Mouse (Mus musculus): ENCODE results near the gene Ppm1h.

Ppm1h gene

DNA sequence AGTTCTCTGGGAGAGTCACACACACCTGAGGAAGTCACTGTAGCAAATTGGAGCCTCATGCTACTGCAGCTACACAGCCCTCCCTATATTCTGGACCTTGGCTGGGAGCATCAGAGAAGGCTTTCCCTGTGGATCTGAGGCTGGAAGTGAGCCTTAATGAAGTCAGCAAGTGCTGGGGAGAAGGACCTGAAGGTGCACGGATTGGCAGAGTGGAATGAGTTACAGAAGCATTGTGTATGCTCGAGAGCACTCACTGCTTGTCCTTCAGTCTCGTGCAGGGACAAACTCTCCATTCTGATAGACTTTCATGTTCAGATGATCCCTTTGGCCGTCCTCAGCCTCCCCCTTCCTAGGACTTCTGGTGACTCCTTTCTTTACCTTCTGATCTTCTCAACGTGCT is 26.3 kb downstream of the Ppm1h start:
- DNase-seq = no peak

GRCm38 (mm10) chr10:122705457-122705856 is 26.9 kb downstream of the Ppm1h start:
- no peak for DNase-seq

- DNase-seq = no peak
Measured at GRCm38 (mm10) chr10:122711381-122711811, 32.8 kb downstream of the Ppm1h start.

DNA sequence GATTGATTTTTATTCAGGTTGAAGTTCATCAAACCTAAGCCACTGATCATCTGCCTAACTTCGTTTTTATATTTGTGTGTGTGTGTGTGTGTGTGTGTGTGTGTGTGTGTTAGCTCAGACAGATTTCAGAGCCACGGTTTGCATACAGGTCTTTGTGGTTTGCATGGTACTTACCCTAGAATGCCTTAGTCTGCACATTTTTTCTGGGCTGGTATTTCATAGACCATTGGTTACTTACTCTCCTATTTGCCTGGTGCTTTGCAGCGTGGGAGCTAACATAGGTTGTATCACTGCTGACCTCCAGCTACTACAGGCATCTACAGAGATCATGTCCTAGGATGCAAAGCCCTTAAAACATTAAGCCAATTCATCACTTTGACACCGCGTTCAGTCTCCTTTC is 33.7 kb downstream of the Ppm1h start:
- no peak for DNase-seq

DNA sequence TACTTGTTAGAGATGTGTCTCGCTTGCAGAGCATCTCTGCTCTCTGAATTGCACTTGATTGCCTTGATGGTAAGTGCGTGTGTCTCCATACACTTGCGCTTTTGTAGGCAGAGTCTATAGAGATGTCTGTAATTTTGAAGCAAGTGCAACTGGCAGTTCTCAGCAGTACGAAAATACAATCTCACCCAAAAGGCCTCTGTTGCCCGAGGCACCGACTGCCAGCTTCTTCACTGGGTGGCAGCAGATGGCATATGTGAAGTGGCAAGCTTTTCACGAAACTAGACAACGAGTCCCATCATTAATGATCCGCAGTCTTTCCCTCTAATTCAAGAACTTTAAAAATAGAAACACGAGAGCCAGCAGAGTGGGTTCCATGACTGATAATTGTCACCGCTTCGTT is 37.3 kb downstream of the Ppm1h start:
- no peak for DNase-seq

DNA sequence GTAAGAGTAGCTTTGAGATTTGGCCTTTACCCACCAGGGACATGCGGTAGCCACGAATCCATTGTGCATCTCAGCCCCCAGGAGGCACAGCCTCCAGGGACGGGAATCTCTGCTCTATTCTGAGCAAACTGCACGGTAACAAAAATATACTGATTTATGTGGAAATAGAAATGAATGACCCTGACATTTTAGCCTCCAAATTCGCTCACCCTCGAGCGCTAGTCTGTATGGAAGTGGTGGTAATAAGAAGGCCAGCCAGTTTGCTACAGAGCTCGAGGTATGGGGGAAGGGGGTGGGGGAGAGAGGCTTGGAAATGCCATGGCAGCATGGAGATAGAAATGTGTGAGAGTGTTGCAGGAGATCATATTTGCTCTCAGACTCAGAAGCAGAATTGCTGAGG is 37.7 kb downstream of the Ppm1h start:
- no peak for DNase-seq

DNA sequence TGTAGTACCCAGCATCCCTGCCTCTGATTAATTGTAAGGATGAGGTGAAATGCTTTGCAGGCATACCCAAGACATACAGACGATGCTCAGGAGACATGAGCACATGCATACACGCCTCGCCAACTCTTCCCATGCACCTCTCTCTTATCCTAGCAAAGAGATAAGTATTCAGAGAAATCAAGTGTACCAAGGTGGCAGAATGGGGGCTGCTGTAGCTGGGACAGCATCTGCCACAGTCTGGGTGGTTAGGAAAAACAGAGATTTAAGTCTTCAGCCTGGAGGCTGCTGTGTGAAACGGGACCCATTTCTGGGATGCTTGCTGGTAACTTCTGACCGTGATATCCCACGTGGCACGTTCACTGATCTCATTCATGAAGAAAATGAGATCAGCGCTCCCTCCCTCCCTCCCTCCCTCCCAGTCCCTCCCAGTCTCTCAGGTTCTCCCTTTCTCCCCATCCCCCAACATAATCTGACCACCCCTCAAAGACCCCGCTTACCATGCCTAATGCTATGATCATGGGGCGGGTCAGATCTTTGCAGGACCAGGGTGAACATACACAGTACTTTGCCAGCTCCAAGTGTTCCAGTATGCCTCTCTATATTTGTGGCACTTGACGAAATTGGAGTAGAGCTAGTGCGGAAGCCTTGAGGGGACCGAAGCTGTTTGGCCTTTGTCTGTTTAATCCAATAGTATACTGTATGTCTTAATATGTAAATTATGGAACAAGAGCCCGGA is 38.3 kb downstream of the Ppm1h start:
- DNase-seq = no peak

- DNase-seq = no peak
Measured at GRCm38 (mm10) chr10:122717754-122718415, 39.3 kb downstream of the Ppm1h start.

DNA sequence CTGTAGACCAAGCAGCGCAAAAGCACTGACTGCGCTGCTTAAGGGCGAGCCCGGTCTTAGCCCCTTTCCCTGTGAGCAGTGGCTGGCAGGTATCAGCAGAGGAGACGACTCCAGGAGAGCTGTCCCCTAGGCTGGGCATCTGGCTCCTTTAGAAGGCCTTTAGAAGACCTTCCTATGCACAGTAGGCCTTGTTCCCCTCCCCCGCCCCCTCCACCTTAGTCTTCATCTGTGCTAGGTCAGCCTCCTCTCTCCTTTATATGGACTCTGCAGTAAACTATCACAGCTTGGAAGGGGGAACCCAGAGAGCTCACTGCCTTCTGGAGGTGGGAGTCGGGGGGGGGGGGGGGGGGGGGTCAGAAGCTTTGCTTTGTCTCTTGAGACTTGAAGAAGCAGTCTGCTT is 40.4 kb downstream of the Ppm1h start:
- no peak for DNase-seq

- no peak for DNase-seq
Measured at GRCm38 (mm10) chr10:122722111-122722510, 43.5 kb downstream of the Ppm1h start.

DNA sequence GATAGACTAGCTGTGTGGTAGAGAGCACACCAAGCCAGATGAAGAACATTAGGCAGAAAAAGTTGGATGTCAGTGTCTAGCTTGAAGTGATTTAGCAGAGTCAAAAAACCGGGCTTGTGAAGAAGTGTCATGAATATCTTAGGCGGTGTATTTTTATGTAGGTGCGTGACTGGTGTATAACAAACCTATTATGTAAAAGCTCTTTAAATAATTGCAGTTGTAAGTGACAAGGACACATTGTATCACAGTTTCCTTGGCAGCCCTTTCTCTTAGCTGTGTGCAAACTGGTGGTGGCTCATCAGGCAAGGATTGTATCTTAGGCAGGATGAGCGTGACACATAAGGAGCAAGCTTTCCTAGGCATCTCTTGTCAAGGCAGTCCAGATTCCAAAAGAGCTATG is 46.1 kb downstream of the Ppm1h start:
- DNase-seq = no peak

- DNase-seq = no peak
Measured at GRCm38 (mm10) chr10:122727228-122727627, 48.7 kb downstream of the Ppm1h start.

DNA sequence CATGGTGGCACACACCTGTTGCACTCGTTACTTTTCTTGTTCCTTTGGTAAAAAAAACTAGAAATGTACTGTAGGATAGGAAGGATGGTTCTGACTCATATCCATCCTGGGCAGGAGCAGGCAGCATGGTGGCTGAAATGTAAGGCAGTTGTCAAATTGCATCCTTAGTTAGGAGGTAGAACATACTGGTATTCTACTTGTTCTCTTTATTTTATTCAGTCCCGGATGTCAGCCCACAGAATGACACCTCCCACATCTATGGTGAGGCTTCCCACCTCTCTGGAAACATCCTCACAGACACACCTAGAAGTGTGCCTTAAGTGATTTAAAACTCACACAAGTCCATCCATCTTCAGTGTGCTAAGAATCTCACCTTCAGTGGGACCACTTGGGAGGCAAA is 49.6 kb downstream of the Ppm1h start:
- DNase-seq = no peak

DNA sequence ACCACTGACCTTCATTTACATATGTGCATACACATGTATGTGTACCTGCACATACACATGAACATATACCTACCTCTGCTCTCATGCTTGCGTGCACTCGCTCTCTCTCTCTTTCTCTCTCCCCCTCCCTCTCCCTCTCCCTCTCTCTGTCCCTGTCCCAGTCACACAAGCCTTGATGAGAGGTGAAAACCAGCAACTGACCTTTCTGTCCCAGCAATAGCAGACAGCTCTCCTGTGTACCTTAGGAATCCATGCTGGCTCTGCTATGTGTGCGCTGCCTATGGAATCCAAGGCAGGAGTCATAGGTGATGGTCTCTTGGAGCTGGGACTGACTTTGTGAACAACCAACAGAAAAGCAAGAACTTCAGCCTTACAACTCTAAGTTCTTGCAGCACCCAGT is 53.6 kb downstream of the Ppm1h start:
- no peak for DNase-seq

GRCm38 (mm10) chr10:122734521-122734920 is 56.0 kb downstream of the Ppm1h start:
- no peak for DNase-seq

DNA sequence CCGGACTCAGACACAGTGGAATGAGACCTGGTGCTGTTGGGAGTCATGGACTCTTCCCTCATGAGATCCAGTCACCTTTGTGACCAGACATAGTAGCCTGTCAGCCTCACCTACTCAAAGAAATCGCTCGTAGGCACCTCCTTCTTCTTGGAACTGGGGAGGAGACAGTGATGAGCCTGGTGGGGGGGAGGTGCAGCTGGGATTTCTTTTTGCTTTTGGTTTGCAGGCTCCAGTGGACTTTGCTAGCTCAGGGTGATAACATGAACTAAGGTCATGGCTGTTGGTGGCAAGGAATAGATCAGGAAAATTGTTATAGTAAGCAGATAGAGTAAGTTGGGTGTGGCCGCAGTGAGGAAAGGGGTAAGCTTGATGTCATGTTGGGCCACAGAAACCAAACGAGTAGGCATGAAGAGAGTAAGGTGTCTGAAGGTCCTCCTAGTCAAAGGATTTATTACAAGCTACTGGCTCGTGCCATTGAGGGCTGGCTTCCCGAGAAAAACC is 56.8 kb downstream of the Ppm1h start:
- DNase-seq = no peak

- DNase-seq = no peak
Measured at GRCm38 (mm10) chr10:122736835-122737234, 58.3 kb downstream of the Ppm1h start.

DNA sequence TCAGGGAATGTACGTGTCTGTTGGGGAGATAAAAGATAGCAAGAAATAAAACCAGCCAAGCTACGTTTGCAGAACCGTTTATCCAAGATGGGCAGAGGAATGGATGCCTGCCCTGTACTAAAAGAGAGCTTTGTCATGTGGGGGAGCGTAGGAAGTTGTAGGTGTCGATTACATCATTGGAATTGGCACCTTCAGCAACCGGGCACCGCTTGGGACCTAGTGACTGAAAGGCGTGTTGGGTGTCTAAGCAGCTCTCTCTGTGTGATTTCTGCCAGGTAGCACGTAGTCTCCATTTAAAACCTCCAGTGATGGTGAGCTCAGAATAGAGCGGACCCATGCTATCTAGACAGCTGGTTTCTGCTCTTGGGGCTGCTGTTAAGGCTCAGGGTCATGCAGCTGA is 60.0 kb downstream of the Ppm1h start:
- no peak for DNase-seq

DNA sequence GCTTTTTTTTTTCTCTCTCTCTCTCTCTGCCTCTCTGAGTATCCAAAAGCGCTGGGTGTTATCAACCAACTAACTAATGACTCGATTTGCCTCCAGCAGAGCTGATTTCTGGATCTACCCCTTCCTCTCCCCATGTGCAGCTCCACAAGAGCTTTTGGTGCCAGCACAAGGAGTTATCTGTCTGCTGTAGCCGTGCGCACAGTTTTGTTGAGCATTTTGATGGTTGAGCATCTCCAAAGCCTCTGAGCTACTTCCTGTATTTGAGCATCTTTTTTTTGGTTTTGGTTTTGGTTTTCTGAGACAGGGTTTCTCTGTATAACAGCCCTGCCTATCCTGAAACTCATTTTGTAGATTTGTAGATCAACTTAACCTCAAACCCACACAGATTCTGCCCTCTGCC is 60.5 kb downstream of the Ppm1h start:
- DNase-seq = no peak

- no peak for DNase-seq
Measured at GRCm38 (mm10) chr10:122740117-122740516, 61.6 kb downstream of the Ppm1h start.

DNA sequence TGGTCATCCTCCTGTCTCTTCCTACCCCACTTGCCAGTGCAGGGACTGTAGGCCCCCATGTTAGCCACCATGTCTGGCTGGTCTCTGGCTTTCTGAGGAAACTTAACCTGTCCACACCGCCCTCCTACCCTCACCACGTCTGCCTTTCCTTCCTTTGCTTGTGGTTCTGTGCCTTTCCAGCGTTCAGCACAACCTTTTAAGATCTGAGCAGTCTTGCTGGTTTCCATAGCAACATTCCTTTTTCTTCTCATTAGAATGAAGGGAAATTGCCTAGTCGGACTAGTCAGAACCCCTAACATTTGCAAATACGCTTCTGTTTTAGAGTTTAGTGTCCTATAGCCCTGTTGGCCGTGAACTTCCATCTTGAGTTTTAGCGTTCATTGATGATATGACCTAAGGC is 62.6 kb downstream of the Ppm1h start:
- no peak for DNase-seq

- DNase-seq = no peak
Measured at GRCm38 (mm10) chr10:122742136-122742535, 63.6 kb downstream of the Ppm1h start.

- DNase-seq = no peak
Measured at GRCm38 (mm10) chr10:122743361-122743760, 64.8 kb downstream of the Ppm1h start.

DNA sequence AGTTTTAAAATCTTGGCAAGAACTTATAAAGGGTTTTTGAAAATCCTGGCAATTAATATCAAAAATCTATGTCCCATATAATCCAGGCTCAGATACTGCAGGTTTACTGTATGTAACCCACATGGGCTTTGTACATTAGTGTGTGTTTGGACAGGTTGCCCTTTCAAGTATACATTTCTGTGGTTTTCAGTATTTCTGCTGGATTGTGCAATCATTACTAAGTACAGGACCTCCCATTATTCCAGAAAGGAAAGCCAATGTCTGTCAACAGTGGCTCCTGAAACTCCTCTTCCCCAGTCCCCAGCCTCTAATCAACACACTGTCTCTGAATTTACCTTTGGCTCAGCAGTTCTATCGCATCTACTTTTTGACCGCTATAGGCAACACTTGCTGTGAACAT is 66.4 kb downstream of the Ppm1h start:
- DNase-seq = no peak

DNA sequence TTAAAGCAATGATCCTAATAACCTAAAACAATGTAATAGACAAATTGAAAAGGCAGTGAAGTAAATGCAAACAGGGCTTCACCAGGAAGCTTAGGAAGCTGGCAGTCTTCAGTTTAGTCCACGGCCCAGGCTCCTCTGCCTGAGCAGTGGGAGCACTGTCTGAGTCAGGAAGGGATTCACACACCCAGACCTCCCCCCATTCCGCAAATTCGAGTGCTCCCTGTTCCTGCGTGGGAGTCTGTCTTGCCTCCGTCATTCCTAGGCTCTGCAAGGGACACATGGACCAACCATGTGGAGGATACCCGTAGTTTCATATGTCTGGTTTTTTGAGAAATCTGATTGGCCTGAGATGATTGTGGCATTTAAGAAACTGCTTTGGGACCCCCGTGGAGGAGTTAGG is 67.6 kb downstream of the Ppm1h start:
- DNase-seq = no peak
